Mouse (Mus musculus) embryonic fibroblast, embryonic 13.5 days (primary cell): ENCODE measurements at regions not wholly inside any gene's neighbourhood (a gene's known extent, or its start where the extent isn't known, plus 50 kb on each side); places are given as distances from the start of the nearest gene placed in this dataset.

Source experiments
- H3K27ac ChIP-seq: 2 replicates; pipeline ENCODE4 v1.5.1; 2012; ENCODE audit warnings: low read length, control low read depth, inconsistent platforms; ENCODE audit not compliant: insufficient read depth
- H3K4me1 ChIP-seq: 2 replicates; pipeline ENCODE4 v1.6.1; 2011; ENCODE audit warnings: low read length; ENCODE audit not compliant: control insufficient read depth, insufficient read depth
- H3K4me3 ChIP-seq: 2 replicates; pipeline ENCODE4 v1.5.1; 2011; ENCODE audit warnings: mild to moderate bottlenecking, control low read depth, low read length; ENCODE audit not compliant: insufficient read depth
- CTCF ChIP-seq: IDR thresholded peaks from 2 replicates; pipeline ENCODE4 v1.5.1; 2011; ENCODE audit warnings: mild to moderate bottlenecking, control low read depth, low read length, moderate library complexity, borderline replicate concordance; ENCODE audit not compliant: insufficient read depth
- POLR2A ChIP-seq: IDR thresholded peaks from 2 replicates; pipeline ENCODE4 v1.6.1; 2011; ENCODE audit warnings: low read depth, mild to moderate bottlenecking, control low read depth, low read length, moderate library complexity

DNA sequence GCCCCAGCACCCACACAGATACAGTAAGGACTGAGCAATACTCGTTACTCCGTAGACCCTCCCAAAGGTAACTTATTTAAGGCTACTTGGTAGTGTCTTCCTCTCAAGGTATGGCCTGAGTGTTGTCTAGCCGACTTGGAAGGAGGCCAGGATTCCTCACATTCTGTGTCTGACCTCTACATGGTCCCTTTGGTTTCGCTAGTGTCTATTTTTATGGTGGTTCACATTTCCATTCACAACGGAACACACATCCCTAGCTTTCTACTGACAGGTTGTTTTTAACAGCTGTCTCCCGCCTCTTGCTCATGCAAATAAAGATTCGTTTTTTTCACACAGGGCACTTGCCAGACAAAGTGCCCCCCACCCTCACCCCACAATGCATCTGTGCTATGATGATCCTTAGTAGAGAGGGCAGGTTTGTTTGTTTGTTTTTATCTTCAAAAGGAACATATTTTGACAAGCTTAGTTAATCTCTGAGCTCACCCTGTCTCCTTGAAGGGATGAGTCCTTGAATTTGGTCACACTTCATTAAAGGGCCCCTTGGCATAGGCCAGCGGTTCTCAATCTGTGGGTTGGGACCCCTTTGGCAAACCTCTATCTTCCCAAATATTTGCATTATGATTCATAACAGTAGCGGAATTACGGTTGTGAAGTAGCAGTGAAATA lies 52.7 kb downstream of the Phlda1 start:
- no peak for TF ChIP-seq POLR2A
- TF ChIP-seq CTCF = no peak
- H3K4me1 ChIP-seq = peaks cover 6% of the 10 kb centered on the region; the same call in 1 of the 2 replicates
- H3K4me3 ChIP-seq = no peak overlapping the region
- H3K27ac ChIP-seq = no peak overlapping the region

DNA sequence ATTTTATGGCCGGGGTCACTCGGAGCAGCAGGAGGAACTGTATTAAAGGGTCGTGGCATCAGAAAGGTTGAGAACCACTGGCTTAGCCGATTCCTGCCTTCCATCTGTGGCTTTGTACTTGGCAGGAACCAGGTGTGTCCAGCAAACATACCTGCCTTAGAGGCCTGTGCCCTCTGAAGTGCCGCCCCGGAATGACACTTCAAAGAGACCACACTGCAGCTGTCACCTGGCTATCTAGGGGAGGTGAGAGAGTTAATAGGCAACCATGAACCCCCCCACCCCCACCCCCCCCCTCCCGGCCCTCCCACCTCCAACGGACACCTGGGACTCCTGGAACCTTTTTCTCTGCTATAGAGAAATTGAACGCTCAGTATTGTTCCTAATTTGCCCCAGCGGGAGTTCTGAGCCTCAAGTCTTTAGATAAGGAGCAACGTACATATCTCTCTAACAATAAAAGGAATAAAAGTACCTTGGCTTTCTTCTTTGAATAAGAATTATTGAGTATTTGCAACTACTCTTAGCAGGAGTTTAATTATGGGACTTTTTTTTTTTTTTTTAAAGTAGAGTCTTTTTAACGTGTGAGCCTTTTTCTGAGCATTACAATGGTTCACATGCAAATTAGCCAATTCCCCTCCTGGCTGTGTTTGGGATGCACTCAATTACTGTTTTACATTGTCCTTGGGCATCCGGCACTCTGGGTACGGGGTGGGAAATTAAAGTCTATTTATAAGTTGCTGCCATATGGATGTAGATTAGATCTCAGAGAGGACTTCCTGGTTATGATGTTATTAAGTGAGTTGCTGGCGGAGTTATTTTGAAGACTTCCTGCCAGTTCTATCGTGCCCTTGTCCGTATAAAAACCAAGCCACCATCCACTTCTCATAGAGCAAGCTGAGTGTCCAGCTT lies 53.5 kb downstream of the Phlda1 start:
- Histone ChIP-seq H3K27ac (no peak overlapping the region), H3K4me1 (peaks cover 6% of the 10 kb centered on the region; the same call in 1 of the 2 replicates), H3K4me3 (no peak overlapping the region)
- TF ChIP-seq POLR2A = no peak
- TF ChIP-seq CTCF = no peak

GRCm38 (mm10) chr10:111562628-111563027 lies 56.5 kb downstream of the Phlda1 start:
- TF ChIP-seq POLR2A = no peak
- TF ChIP-seq CTCF = no peak
- Histone ChIP-seq H3K4me3 (no peak overlapping the region), H3K27ac (no peak overlapping the region), H3K4me1 (peaks cover 6% of the 10 kb centered on the region; the same call in 1 of the 2 replicates)

GRCm38 (mm10) chr10:111566873-111567381 lies 60.8 kb downstream of the Phlda1 start:
- Histone ChIP-seq H3K4me1 (peaks cover 4% of the 10 kb centered on the region), H3K4me3 (no peak overlapping the region), H3K27ac (no peak overlapping the region)
- TF ChIP-seq CTCF = no peak
- no peak for TF ChIP-seq POLR2A

GRCm38 (mm10) chr10:111570501-111571258 lies 64.6 kb downstream of the Phlda1 start:
- Histone ChIP-seq H3K4me1 (peaks cover 6% of the 10 kb centered on the region), H3K4me3 (no peak overlapping the region), H3K27ac (peak overlapping the region; percentile 46; the same call in 1 of the 2 replicates)
- no peak for TF ChIP-seq CTCF

DNA sequence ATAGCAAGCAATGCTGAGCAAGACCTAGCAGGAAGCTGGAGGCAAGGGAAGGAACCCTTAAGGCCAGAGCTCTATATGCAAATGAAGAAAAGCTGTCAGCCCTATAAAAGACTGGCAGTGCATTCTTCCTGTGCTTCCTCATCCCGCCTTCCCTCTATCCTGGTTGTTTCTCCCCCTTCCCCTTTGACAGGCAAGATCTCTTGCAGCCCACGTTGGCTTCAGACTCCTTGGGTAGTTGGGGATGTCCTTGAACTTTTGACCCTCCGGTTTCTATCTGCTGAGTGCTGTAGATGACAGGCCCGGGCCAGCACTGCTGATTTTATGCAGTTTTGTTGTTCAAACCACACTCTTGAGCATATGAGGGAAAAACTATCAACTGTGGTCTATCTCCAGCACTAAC lies 68.1 kb downstream of the Phlda1 start:
- H3K4me3 ChIP-seq = no peak overlapping the region
- no peak for TF ChIP-seq CTCF
- TF ChIP-seq POLR2A = no peak

GRCm38 (mm10) chr10:111574812-111575211 lies 68.7 kb downstream of the Phlda1 start:
- Histone ChIP-seq H3K27ac (no peak overlapping the region), H3K4me1 (peaks cover 11% of the 10 kb centered on the region), H3K4me3 (no peak overlapping the region)
- TF ChIP-seq POLR2A = no peak
- no peak for TF ChIP-seq CTCF

More for the DNA sequence above, 68.1 kb downstream of the Phlda1 start:
- H3K27ac ChIP-seq = no peak overlapping the region
- peaks cover 11% of the 10 kb centered on the region for H3K4me1 ChIP-seq

- TF ChIP-seq POLR2A = no peak
- TF ChIP-seq CTCF = no peak
- Histone ChIP-seq H3K27ac (peak overlapping the region; percentile 77), H3K4me3 (no peak overlapping the region), H3K4me1 (peaks cover 11% of the 10 kb centered on the region)
Observed at GRCm38 (mm10) chr10:111575256-111575655, 69.2 kb downstream of the Phlda1 start.

DNA sequence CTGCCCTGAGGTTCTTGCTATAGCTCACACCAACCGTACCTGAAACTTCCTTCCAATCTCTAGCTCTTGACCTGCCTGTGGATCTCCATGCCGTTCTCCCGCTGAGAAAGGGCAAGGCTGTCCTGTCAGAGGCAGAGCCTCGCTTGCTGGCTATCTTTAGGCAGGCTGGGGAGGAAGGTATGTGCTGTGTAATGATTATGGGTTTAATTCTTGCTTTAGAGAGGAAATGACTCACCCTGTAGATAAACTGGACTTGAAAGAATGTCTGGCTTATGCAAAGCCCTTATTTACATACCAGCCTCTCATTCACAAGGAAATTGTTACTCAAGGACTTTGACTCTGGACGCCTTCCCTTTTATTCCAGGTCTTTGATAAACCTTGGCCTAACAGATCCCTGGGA lies 69.8 kb downstream of the Phlda1 start:
- no peak for TF ChIP-seq CTCF
- TF ChIP-seq POLR2A = no peak
- Histone ChIP-seq H3K27ac (peak overlapping the region; percentile 77), H3K4me1 (peaks cover 8% of the 10 kb centered on the region)

More for the DNA sequence above, 69.8 kb downstream of the Phlda1 start:
- no peak overlapping the region for H3K4me3 ChIP-seq
